Mouse (Mus musculus): Measurements from ENCODE around the gene Acsbg1.
A peak's percentile ranks its signal among the peaks of the same experiment; 100 is the strongest.
"Not testable (repeated sequence)": the region's sequence is repeated elsewhere in the genome, so short reads cannot be mapped to it uniquely, and the experiment has no call there.

The Acsbg1 gene

DNA sequence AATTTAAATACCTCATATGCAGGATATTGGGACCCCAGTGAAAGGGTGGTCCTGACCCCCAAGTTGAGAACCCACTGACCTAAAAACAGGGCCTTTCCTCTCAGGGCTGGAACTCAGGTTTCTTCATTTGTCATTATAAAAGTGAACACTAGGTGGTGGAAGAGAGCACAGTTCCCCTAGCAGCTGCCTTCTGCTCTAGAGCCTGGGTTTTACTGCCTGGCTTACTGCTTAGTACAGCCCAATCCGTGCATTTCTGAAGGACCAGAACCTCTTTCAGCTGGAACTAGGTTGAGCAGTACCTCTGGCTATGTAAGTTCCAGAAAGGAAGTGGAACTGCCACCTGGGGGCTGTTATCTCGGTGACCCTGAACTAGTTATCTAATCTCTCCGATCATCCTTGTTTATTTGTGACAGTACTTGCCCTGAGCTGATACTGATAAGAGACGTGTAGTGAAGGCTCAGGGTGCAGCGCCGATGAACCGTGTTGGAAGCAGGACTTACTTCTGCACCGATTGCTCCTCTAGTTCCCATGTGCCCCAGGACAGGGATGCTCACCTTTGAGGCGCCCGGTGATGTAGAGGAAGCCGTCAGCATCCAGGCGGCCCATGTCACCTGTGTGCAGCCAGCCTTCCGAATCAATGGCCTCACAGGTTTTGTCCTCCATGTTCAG, 47.4 kb downstream of the Acsbg1 start:
- DNase-seq (ENCODE audit: low spot score in 2 of 2), result no peak

DNA sequence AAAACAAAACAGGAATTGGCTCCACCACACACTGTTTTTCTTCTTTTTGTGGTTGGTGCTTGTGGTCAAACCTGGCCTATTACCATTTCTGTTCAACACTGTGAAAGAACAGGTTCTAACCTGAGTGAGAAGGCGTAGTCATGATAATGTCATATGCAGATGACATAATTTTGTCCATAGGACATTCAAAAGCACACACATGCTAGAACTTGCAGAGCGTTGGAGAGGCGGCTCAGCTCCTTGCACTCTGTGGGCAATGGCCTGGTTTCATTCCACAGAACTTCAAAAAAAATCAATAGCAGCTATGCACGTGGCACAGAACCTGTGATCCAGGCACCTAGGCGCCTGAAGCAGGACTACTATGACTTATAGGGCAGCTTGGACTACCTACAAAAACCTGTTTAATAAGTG, 48.9 kb downstream of the Acsbg1 start:
- DNase-seq (ENCODE audit: low spot score in 2 of 2), result no peak

DNA sequence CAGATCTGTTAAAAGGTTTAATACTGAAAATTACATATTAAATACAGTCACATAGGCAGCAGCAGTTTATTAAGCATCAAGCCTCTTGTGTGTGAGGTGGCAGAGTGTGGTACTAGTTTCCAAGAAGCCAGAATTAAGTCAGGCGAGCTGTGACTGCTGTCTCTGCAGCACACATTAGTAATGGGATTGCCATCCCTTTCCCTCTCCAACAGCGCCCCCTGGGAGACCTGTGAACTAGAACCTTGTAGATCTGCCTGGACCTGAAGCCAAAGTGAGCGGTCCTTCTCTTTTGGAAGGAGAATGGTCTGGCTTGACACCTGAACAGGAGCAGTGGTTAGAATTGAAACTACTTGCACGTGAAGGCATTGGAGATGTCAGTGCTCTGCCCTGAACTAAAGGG, 56.8 kb downstream of the Acsbg1 start:
- peak; percentile 53 to 80 for DNase-seq (ENCODE audit: low spot score in 2 of 2)

DNA sequence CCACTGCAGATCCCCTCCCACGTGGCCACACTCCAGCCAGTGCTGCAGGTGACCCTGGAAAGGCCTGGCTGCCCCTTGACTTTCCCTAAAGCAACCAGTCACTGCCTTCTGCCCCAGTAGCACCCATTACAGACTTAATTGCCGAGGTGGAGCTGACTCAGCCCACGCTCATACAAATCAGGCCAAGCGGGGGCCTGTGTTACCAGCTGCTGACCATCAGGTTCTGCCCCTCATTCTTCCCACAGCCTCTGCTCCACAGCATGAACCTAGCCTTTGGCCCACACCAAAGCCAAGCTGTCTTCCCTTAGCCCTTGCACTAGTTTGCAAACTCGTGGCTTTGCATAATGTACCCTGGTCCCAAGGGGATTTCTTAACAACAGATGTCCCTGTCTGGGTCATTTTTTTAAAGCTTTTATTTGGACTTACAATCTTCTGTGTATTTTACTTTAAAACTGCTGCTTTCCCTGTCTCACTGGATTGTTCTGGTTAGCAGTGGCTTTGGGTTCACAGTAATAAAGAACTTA, 57.5 kb downstream of the Acsbg1 start:
- DNase-seq (ENCODE audit: low spot score in 2 of 2), result no peak

DNA sequence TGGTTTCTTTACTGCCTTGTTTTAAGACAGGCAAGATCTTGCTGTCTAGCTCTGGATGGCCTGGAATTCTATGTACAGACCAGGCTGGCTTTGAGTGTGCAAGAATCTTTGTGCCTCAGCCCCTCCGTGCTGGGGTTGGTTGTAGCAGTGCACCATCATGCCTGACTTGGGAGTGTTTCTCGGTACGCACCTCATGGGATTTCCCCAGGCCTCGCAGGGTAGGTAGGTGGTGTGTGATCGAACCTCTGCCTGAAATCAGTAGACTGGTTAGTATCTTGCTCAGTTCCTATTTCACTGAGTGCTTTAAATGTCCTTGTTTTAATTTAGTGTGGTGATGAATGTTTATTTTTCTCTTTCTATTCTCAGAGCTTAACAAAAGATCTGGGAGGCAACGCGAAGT, 58.8 kb downstream of the Acsbg1 start:
- no peak for DNase-seq (ENCODE audit: low spot score in 2 of 2)

DNA sequence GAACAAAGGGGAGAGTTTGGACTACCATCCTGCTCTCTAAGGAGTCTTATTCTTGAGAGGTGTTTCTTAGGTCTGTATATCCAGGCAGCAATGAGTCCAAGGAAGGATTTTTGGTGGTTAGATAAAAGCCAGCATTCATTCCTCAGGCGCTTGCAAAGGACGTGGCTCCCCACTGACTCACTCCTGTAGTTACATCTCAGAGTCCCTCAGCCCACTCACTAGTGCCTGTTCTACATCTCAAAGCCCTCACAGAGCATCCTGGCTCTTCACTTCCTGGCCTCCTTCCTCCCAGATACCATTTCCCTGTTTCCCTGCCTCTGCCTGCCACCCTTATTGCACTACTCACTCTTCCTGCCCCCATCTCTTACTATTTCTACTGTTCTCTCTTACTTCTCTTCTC, 59.3 kb downstream of the Acsbg1 start:
- DNase-seq (ENCODE audit: low spot score in 2 of 2), result no peak

DNA sequence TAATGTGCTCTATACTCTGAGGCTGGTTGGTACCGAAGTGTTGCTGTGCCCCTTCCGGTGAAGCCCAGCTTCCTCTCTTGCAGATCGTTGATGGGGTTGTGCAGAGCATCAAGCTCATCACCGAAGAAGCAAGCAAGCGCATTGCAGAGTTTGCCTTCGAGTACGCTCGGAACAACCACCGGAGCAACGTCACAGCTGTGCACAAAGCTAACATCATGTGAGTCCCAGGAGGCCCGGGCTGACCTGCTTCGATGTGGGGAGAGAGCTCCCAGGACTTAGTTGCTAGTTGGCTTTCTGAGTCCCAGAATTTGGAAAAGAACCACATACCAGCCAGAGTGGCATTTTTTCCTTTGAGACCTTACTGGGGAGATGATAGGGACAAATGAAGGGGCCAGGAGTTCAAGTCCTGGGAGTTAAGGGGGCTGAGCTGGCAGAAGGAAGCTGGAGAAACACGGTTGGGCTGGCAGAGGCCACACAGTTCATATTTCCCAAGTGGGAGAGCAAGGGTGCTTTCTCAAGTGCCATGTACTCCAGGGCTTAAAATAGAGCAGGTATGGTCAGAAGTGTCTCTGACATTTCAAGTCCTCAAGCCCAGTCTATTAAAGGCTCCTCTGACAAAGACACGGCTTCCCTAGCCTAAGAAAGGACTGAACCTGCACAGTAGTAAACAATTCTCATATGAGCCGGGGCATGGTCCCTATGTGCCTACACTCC, 64.8 kb downstream of the Acsbg1 start:
- DNase-seq (ENCODE audit: low spot score in 2 of 2), result no peak

DNA sequence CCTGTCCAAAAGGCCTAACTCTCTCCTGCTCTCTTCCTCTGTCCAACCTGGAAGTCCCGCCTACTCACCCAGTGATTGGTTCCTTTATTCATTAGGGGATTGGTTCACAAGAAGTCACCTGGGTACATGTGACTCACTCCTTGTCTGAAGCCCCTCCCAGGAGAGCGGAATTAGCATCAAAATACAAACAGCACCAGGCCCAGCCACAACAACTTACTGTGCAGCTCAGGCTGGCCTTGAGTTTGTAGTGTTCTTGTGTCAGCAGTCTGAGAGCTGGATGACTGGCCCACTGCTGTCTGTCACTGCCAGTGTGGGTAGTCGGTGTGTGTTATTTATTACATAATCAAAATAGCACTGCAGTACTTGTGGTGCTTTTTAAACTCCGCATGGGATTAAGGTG, 68.0 kb downstream of the Acsbg1 start:
- not testable (repeated sequence) for DNase-seq (ENCODE audit: low spot score in 2 of 2)

DNA sequence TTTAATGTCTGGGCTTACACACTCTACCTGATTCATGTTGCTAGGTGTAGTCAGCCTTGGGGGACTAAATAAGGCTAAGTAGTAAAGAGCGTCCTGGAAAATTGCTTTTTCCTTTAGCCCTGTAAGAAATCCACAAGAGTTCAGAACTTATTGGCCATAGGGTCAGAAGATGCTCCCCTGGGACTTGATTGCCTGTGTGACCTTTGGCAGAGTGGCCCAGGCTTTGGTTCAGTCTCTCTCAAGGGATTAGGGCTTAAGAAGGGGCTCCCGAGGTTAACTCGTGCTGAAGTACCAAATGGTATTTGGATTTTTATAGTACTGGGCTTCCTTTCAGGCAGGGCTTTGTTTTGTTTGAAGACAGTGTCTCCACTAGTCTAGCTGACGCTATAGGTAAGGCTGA, 73.8 kb downstream of the Acsbg1 start:
- DNase-seq (ENCODE audit: low spot score in 2 of 2), result no peak

DNA sequence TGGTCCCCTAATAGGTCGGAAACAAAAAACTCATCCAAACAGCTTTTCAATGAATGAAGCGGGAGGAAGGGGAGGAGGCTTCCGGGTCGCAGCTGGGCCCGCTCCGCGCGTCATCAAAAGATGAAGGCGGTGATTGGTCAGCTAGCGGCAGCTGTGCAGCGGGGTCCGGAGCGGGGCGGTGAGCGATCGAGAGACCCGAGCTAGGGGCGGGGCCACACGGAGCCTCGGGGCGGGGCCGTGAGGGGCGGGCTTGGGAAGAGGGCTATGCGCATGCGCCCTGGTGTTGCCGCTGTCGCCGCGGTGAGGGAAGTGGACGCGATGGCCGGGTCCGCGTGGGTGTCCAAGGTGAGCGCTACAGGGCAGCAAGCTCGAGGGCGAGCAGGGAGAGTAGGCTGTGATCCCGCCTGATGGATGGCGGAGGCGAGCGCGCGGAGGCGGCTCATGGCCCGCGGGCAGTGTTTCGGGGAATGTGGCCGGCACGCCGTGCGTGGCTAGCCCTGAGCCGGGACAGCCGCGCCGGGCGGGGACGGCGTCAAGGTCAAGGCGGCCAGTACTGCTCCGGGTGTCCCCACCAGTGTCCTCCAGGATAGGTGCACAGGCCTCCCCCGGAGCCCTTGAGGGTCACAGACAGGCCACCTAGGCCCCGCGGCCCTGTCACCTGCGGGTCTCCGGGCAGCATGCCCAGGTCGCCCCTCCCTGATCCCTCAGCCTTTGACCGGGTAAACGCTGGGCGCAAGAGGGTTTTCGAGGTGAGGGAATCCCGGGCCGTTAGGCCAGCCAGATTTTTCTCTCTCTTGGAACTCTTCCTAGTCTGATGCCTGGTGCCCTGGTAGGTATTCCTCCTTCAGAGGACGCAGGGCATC, 75.2 kb downstream of the Acsbg1 start, which contains the start of gene Idh3a:
Gene Idh3a (plus strand): TSS at position 136 of the 863 bp plus-strand sequence.
- peak; percentile 98 to 99 for DNase-seq (ENCODE audit: low spot score in 2 of 2)

DNA sequence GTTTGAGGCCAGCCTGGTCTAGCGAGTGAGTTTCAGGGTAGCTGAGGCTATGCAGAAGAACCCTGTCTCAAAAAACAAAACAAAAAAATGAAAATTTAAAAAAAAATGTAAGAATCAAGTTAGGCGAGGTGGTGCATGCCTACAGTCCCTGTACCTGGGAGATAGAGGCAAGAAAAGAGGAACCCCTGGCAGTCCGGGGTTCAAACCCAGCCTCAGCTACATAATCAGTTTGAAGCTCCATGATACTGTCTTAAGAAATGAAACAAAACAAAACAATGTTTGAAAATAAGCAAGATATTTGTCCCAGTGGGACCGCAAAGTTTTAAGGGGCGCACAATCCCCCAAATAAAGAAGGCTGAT, 75.9 kb downstream of the Acsbg1 start:
- DNase-seq (ENCODE audit: low spot score in 2 of 2), result no peak

DNA sequence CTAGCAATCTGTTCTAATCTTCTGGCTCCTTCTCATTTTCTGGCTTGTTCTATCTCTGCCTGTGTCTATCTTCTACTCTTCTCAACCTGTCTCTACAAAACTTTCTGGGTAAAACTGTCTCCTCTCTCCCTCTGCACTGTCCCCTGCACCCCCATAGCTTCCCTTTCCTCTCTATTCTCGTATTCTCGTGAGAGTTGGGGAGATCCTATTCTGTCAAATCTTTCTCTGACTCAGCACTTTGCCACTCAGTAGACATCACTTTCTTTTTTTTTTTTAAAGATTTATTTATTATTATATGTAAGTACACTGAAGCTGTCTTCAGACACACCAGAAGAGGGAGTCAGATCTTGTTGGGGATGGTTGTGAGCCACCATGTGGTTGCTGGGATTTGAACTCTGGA, 77.5 kb downstream of the Acsbg1 start:
- not testable (repeated sequence) for DNase-seq (ENCODE audit: low spot score in 2 of 2)

DNA sequence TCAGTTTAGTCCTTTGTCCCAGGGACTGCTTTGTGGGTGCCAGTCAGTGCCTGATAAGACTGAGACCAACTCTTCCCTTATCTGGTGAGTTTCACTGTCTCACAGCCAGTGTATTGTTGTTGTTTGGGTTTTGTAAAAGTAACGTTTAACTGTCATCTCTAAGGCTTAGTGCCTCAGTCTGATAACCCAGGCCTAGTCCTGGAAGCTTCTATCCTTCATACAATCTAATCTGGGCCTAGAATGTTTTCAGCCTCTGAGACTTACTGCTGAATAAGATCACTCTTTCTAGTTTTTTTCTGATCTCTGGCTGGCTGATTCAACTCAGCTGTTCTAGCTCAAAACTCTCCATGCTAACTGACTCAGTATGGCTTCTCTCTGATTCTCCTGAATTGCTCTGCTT, 78.0 kb downstream of the Acsbg1 start:
- no peak for DNase-seq (ENCODE audit: low spot score in 2 of 2)

DNA sequence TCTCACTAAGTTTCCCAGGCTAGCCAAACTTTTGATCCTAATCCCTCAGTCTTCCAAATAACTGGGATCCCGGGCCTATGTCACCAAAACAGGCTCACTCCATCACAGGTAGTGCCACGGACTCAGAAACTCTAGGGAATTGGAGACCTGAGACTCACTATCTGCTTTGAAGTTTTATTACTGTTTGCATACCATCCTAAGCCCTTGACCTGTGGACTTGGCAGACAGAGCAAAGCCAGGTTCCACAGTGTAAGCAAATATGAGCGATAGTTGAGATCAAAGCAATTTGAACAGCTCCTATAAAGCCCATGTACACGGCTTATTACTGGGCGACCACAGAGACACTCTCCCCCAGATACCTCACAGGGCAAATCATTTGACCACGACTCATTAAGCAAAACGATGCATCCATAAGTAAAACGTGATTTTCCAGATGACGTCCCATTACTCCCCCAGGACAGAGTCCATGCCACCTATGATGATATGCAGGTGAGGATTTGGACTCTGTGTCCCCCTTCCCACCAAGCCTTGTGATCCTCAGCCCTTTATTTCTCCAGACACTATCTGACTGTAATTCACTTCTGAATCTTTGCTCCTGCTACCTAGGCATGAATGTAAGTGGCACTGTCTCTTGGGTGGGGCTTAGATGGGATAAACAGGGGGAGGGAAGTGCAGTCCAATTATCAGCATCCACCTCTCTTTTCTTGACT, 90.4 kb downstream of the Acsbg1 start:
- DNase-seq (ENCODE audit: low spot score in 2 of 2), result no peak

DNA sequence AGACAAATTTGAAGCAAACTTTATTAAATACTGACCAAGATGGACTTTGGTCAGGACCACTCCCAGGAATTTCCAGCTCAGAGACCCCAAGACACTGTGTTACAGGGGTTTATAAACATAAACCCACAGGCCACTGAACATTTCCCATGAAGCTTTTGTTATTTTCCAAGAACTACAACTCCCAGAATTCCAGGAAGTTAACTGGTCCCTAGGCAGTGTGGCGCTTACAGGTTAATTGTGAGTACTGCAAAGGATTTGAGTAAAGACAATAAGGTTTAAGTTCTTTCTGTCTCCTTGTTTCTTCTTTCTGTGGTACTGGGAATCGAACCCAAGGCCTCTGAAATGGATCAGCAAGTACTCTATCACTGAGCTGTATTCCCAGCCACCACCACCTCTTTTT, 92.9 kb downstream of the Acsbg1 start:
- DNase-seq (ENCODE audit: low spot score in 2 of 2), result no peak

DNA sequence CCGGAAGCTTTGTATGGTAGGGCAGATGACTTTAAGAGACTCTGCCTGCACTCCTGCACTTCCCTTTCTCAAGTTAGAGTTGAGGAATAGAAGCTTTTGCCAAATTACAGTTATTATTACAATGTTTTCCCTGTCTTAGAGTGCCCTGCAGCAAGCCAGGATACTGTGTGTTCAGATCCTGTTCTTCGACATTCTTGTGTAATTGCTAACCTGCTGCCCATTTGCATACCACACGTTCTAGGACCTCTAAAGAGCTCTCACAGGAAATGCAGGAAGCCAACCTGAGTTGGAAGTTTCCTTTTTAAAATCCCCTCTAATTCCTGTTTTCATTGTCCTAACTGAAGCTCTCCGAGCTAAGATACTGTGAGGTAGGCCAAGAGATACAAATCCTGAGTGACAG, 94.7 kb downstream of the Acsbg1 start:
- no peak for DNase-seq (ENCODE audit: low spot score in 2 of 2)

DNA sequence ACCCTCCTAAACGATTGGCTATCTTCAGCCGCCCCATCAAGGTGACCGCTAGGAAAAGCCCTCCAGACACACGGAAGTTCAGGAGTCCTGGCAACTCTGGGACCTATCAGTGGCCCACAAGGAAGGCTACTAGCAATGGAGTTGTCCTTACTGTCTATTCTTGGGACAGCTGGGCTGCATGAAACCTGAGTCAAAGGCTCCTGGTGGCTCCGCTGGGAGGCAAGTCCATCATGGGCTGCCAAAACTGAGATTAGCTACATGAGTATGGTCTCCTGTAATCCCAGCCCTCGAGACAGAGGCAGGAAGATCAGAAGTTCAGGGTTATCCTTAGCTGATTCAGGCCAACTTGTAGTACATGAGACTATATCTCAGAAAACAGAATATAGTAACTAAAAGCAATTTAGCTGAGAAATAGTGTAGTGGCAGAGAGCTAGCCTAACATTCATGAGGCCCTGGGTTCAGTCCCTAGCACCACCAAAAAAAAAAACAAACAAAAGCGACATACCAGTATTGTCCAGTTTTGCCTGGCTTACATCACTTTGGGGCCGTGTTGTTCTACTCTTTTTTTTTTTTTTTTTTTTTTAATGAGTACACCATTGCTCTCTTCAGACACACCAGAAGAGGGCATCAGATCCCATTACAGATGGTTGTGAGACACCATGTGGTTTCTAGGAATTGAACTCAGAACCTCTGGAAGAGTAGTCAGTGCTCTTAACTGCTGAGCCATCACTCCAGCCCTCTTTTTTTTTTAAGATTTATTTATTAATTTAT, 100.7 kb downstream of the Acsbg1 start:
- DNase-seq (ENCODE audit: low spot score in 2 of 2), result no peak

DNA sequence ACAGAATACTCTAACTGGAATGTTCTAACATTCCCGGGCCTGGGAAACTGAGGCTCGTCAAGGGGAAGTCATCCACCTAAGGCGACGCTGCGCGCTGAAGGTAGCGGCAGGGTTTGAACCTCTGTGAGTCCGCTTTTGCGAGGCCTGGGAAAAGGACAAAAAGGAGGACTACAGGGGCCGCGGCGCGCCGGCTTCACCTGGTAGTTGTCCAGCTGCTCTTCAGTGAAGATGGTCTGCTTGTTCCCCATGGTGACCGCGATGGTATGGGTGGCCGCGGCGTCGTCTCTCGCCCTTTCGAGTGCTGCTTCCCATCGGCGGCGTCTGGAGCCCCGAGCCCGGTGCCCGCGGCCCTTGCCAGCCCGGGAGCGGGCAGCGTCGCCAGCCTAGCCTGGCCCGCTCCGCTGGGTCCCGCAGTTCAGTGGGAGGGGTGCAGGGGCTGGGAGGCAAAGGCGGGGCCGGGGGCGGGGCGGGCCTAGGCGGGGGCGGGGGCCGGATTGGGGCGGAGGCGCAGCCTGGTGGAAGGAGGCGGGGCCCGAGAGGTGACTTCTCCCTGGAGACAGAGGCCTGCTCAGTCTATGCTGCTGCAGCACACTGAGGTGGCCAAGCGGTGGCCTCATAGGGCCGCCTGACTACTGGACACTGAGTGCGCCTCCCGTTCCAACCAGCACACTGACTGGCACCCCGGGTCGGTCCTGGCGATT, 101.7 kb downstream of the Acsbg1 start, which contains the start of gene Cib2:
Gene Cib2 (minus strand): TSS at position 448 of the 701 bp plus-strand sequence.
- peak; percentile 75 to 87 for DNase-seq (ENCODE audit: low spot score in 2 of 2)

DNA sequence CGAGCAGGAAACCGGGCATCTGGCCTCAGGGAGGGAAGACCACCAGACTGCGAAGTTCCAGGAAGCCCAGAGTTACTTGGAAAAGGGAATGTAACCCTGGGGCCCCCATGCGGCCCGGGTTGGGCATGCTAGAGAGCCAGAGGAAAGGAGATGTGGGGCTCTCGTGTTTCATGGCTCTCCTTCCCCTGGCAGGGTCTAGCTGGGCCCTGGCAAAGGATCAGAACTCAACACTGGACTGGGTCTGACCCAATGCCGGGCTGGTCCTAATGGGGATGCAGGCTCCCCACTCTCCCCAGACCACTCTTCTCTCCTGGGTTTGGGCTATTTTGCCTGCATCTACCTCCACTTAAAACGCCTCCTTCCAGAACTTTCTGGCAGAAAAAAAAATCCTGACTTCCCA, 102.9 kb downstream of the Acsbg1 start:
- DNase-seq (ENCODE audit: low spot score in 2 of 2), result no peak

DNA sequence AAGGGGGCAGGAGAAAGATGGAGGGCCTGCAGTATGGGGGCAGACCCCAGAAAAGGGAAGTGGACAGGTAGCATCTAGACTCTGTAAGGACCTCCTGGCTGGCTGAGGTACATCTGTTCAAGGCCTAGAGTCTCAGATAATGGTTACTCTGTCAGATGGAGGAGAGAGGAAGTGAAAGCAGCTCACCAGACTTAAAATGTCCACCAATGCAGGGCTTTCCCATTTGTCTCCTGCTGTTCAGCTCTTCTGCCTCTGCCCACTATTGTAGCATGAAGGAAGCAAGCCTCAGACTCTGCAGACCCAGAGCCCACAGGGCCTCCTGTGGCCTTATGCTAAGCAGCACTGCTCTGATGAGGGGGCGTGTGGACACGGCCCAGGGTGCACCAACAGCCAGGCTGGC, 106.6 kb downstream of the Acsbg1 start:
- no peak for DNase-seq (ENCODE audit: low spot score in 2 of 2)
